ENCODE assay signal across 15 mouse cellular contexts in the genomic region with DNA sequence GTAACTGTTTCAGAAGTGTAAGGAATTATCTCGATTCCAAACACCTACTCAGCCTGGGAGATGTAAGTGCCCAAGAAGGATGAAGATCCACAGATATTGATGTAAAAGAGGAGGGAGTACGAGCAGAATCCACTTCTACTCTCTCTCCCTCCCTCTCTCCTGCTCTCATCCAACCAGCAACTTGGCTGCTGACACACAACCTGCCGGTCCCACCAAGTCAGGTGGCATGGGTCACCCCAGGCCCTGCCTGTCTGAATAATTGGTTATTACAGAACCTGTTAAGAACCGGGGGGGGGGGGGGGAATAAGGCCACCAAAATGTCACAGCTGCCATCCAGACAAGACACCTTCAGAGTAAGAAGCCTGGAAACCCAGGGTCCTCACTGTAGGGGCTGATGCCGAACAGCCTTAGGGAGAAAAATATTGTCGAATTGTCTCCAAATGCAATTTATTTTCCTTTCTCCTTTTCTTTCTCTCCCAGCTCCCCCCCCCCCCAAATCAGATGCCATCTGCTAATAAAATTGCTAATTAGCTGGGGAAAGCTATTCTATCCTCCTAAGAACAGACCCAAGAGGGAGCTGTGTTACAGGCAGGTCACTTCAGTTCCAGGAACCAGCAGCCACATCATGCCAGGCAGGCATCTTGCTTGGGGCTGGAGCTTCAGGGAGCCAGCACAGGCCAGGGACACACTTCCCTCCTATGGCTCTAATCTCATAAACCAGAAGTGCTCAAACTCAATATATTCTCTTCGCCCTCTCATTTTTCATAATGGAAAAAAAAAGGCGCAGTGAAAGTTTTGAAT. TPM values are rescaled to one million over a fixed set of nuclear protein-coding genes. Genes with fewer than 3 reads are reported as not detected.
DNase-seq lines count a peak whose midpoint lies in the region; ATAC-seq and TF ChIP-seq lines count a peak whose summit lies in the region.
"Had no signal": no experiment of that assay in that cellular context is flagged by ENCODE, and none has a peak within 500 bp of the region (broad histone marks: within the 10 kb centered on the region; RNA-seq: fewer than 3 reads in every experiment).

No protein-coding gene starts in this region.

- 53% methylated on average over 8 of the region's 8 CpGs for WGBS in neural tube, embryonic 13.5 days
- WGBS in intestine, embryonic 16.5 days, result 58% methylated on average over 8 of the region's 8 CpGs
- WGBS in stomach, postnatal 0 days, result 67% methylated on average over 8 of the region's 8 CpGs

- H3K4me2 ChIP-seq in neural tube, embryonic 13.5 days, result no peak overlapping the region
- H3K4me2 ChIP-seq in intestine, embryonic 16.5 days (ENCODE audit: low read depth, low read length), result no peak overlapping the region
- H3K4me2 ChIP-seq in stomach, postnatal 0 days (replicated peaks; ENCODE audit: low read depth), result no peak overlapping the region

- no peaks in the 10 kb centered on the region for H3K9me3 ChIP-seq in neural tube, embryonic 13.5 days
- H3K9me3 ChIP-seq in intestine, embryonic 16.5 days (ENCODE audit: control insufficient read depth, low read length), result no peaks in the 10 kb centered on the region
- no peaks in the 10 kb centered on the region for H3K9me3 ChIP-seq in stomach, postnatal 0 days (ENCODE audit: control insufficient read depth, low read length)

- peaks cover 21% of the 10 kb centered on the region for H3K4me1 ChIP-seq in neural tube, embryonic 13.5 days (replicated peaks)
- 0 out of 2 replicates have a peak, but pooled peaks cover 5% of the 10 kb centered on the region for H3K4me1 ChIP-seq in intestine, embryonic 16.5 days (ENCODE audit: control insufficient read depth, insufficient read depth, low read length)
- H3K4me1 ChIP-seq in stomach, postnatal 0 days (replicated peaks; ENCODE audit: control insufficient read depth, insufficient read depth), result no peaks in the 10 kb centered on the region

- DNase-seq in heart, adult 11 months, result peak; percentile 29
- no peak for DNase-seq in heart, postnatal 25 days (ENCODE audit: low spot score)
- DNase-seq in neural tube, embryonic 10.5 days (ENCODE audit: extremely low spot score, low spot score), result no peak
- DNase-seq in stomach, postnatal 0 days (ENCODE audit: low spot score), result no peak
- no peak for DNase-seq in B cell, adult 2 months
- DNase-seq in left cerebral cortex, adult 11 months (ENCODE audit: low spot score), result no peak
- DNase-seq: adrenal gland, postnatal 10 days; cerebellum, adult 8-10 months; heart, adult 2 months; right cerebral cortex, adult 18-20 months had no signal

- TF ChIP-seq CTCF in stomach, postnatal 0 days (IDR thresholded peaks at IDR 0.05; ENCODE audit: low read depth), result peak; percentile 20; the same call in 1 of the 2 replicates

- H3K27me3 ChIP-seq in neural tube, embryonic 13.5 days, result no peaks in the 10 kb centered on the region; the same call in 1 of the 2 replicates
- H3K27me3 ChIP-seq in intestine, embryonic 16.5 days (replicated peaks; ENCODE audit: control insufficient read depth, insufficient read depth, low read length), result no peaks in the 10 kb centered on the region
- H3K27me3 ChIP-seq in stomach, postnatal 0 days (ENCODE audit: control insufficient read depth, insufficient read depth, low read length), result no peaks in the 10 kb centered on the region
- H3K27me3 ChIP-seq: Patski had no signal

- no peak overlapping the region for H3K4me3 ChIP-seq in neural tube, embryonic 13.5 days
- no peak overlapping the region for H3K4me3 ChIP-seq in intestine, embryonic 16.5 days (ENCODE audit: low read length)
- no peak overlapping the region for H3K4me3 ChIP-seq in stomach, postnatal 0 days (ENCODE audit: low read depth, low read length)
- H3K4me3 ChIP-seq: heart, adult 2 months had no signal

- H3K36me3 ChIP-seq in neural tube, embryonic 13.5 days, result no peaks in the 10 kb centered on the region
- no peaks in the 10 kb centered on the region for H3K36me3 ChIP-seq in intestine, embryonic 16.5 days (ENCODE audit: control insufficient read depth, insufficient read depth, low read length)
- no peaks in the 10 kb centered on the region for H3K36me3 ChIP-seq in stomach, postnatal 0 days (ENCODE audit: control insufficient read depth, insufficient read depth, low read length)

- ATAC-seq in neural tube, embryonic 13.5 days (ENCODE audit: low read depth), result peak; percentile 66; the same call in 1 of the 2 replicates
- ATAC-seq in intestine, embryonic 16.5 days, result peak; percentile 41; the same call in 1 of the 2 replicates
- ATAC-seq in stomach, postnatal 0 days (ENCODE audit: low FRiP score, low TSS enrichment), result no peak
- ATAC-seq: inflammation-experienced regulatory T-cells, adult 6 months; lung, postnatal 0 days; Patski had no signal

- intact Hi-C loops in heart, postnatal 25 days (cut with DNase I), result no loop called here

- no peak overlapping the region for H3K9ac ChIP-seq in neural tube, embryonic 13.5 days
- H3K9ac ChIP-seq in intestine, embryonic 16.5 days (ENCODE audit: low read depth, low read length), result no peak overlapping the region
- no peak overlapping the region for H3K9ac ChIP-seq in stomach, postnatal 0 days (ENCODE audit: low read length)

- peak overlapping the region; percentile 34 for H3K27ac ChIP-seq in neural tube, embryonic 13.5 days (replicated peaks)
- H3K27ac ChIP-seq in intestine, embryonic 16.5 days (ENCODE audit: low read length), result no peak overlapping the region
- no peak overlapping the region for H3K27ac ChIP-seq in stomach, postnatal 0 days (replicated peaks)
- H3K27ac ChIP-seq: heart, adult 2 months had no signal

- no peak for TF ChIP-seq EP300 in stomach, postnatal 0 days (optimal IDR thresholded peaks at IDR 0.05)

RNA-seq across cellular contexts. Expression of a gene that starts 6.7 kb away (rescaled TPM):
- total RNA-seq in heart, postnatal 25 days (2021), result 100 to 1,000 TPM; 660 to 766 TPM
- polyA plus RNA-seq in neural tube, embryonic 13.5 days (2015; fragmentation: Nextera tagmentation; extraction: Ambion mirVana), result 66.4 and 69.5 TPM in 2 replicates
- 262 and 319 TPM in 2 replicates for polyA plus RNA-seq in intestine, embryonic 16.5 days (2015; fragmentation: Nextera tagmentation; extraction: Ambion mirVana)
- polyA plus RNA-seq in stomach, postnatal 0 days (2015; fragmentation: Nextera tagmentation; extraction: Ambion mirVana), result 132 and 138 TPM in 2 replicates
